Mouse (Mus musculus): Measurements from ENCODE around the gene Neurod2. TPM values are rescaled to one million over a fixed set of nuclear protein-coding genes. Genes with fewer than 3 reads are reported as not detected.

Neurod2 gene
- polyA plus RNA-seq, 1 experiment = not detected

- H3K27me3 ChIP-seq (ENCODE audit: control insufficient read depth, insufficient read depth, insufficient read length) = no peaks in the 10 kb centered on the region
- H3ac ChIP-seq (ENCODE audit: control insufficient read depth, insufficient read length) = no peak overlapping the region
- H3K79me2 ChIP-seq (ENCODE audit: control insufficient read depth, insufficient read depth) = peaks cover 2% of the 10 kb centered on the region
- TF ChIP-seq MYOD1 (IDR thresholded peaks at IDR 0.05; ENCODE audit: control insufficient read depth in 1 of 3, insufficient read length in 2 of 3, low read depth in 2 of 3) (no peak), TCF3 (IDR thresholded peaks at IDR 0.05; ENCODE audit: insufficient read length, low read depth) (no peak), E2F4 (IDR thresholded peaks at IDR 0.05; ENCODE audit: insufficient read depth) (no peak), REST (IDR thresholded peaks at IDR 0.05; ENCODE audit: insufficient read depth, insufficient read length) (no peak), POLR2A (IDR thresholded peaks at IDR 0.05; ENCODE audit: insufficient read length, low read depth) (no peak), POLR2AphosphoS2 (IDR thresholded peaks at IDR 0.05; ENCODE audit: insufficient read length, low read depth) (no peak), USF1 (IDR thresholded peaks at IDR 0.05; ENCODE audit: low read depth) (no peak), SRF (IDR thresholded peaks at IDR 0.05; ENCODE audit: control insufficient read depth, insufficient read length, low read depth) (no peak), MYOG (IDR thresholded peaks at IDR 0.05; ENCODE audit: control insufficient read depth in 1 of 3, insufficient read depth in 1 of 3, insufficient read length in 2 of 3, low read depth in 2 of 3) (no peak), TCF12 (IDR thresholded peaks at IDR 0.05; ENCODE audit: insufficient read depth, poor library complexity, severe bottlenecking) (no peak), CEBPB (IDR thresholded peaks at IDR 0.05; ENCODE audit: insufficient read depth, poor library complexity, severe bottlenecking) (no peak), MAX (IDR thresholded peaks at IDR 0.05; ENCODE audit: low read depth) (no peak)
- no peak overlapping the region for H3K4me3 ChIP-seq
- H3K36me3 ChIP-seq (ENCODE audit: control insufficient read depth, insufficient read depth) = no peaks in the 10 kb centered on the region
- no peak overlapping the region for H3K4me2 ChIP-seq (ENCODE audit: low read depth)
Observed at GRCm38 (mm10) chr11:98367863-98368186, 38.4 kb upstream of the Neurod2 start.

- TF ChIP-seq MYOG (IDR thresholded peaks at IDR 0.05; ENCODE audit: control insufficient read depth in 1 of 3, insufficient read depth in 1 of 3, insufficient read length in 2 of 3, low read depth in 2 of 3) = peak in 1 of 3 experiments; percentile 33
- TF ChIP-seq MYOD1 (IDR thresholded peaks at IDR 0.05; ENCODE audit: control insufficient read depth in 1 of 3, insufficient read length in 2 of 3, low read depth in 2 of 3) = peak in 2 of 3 experiments; percentile 44 to 80
- no peak for TF ChIP-seq SRF (IDR thresholded peaks at IDR 0.05; ENCODE audit: control insufficient read depth, insufficient read length, low read depth)
- Histone ChIP-seq H3K27me3 (ENCODE audit: control insufficient read depth, insufficient read depth, insufficient read length) (no peaks in the 10 kb centered on the region), H3K4me3 (no peak overlapping the region), H3ac (ENCODE audit: control insufficient read depth, insufficient read length) (no peak overlapping the region), H3K36me3 (ENCODE audit: control insufficient read depth, insufficient read depth) (no peaks in the 10 kb centered on the region), H3K4me2 (ENCODE audit: low read depth) (no peak overlapping the region), H3K79me2 (ENCODE audit: control insufficient read depth, insufficient read depth) (peaks cover 5% of the 10 kb centered on the region)
Observed at GRCm38 (mm10) chr11:98367171-98367862, 37.9 kb upstream of the Neurod2 start.

GRCm38 (mm10) chr11:98366290-98366689 is 36.8 kb upstream of the Neurod2 start:
- Histone ChIP-seq H3K79me2 (ENCODE audit: control insufficient read depth, insufficient read depth) (peaks cover 9% of the 10 kb centered on the region), H3K27me3 (ENCODE audit: control insufficient read depth, insufficient read depth, insufficient read length) (no peaks in the 10 kb centered on the region)
- no peak for TF ChIP-seq REST (IDR thresholded peaks at IDR 0.05; ENCODE audit: insufficient read depth, insufficient read length)
- no peak for TF ChIP-seq POLR2AphosphoS2 (IDR thresholded peaks at IDR 0.05; ENCODE audit: insufficient read length, low read depth)
- TF ChIP-seq E2F4 (IDR thresholded peaks at IDR 0.05; ENCODE audit: insufficient read depth) = no peak
- no peak for TF ChIP-seq POLR2A (IDR thresholded peaks at IDR 0.05; ENCODE audit: insufficient read length, low read depth)
- no peak for TF ChIP-seq TCF3 (IDR thresholded peaks at IDR 0.05; ENCODE audit: insufficient read length, low read depth)
- no peak for TF ChIP-seq CEBPB (IDR thresholded peaks at IDR 0.05; ENCODE audit: insufficient read depth, poor library complexity, severe bottlenecking)

GRCm38 (mm10) chr11:98364410-98364809 is 35.0 kb upstream of the Neurod2 start:
- H3K36me3 ChIP-seq (ENCODE audit: control insufficient read depth, insufficient read depth) = no peaks in the 10 kb centered on the region
- H3ac ChIP-seq (ENCODE audit: control insufficient read depth, insufficient read length) = no peak overlapping the region
- TF ChIP-seq TCF12 (IDR thresholded peaks at IDR 0.05; ENCODE audit: insufficient read depth, poor library complexity, severe bottlenecking) (no peak), REST (IDR thresholded peaks at IDR 0.05; ENCODE audit: insufficient read depth, insufficient read length) (no peak), POLR2AphosphoS2 (IDR thresholded peaks at IDR 0.05; ENCODE audit: insufficient read length, low read depth) (no peak)
- no peaks in the 10 kb centered on the region for H3K27me3 ChIP-seq (ENCODE audit: control insufficient read depth, insufficient read depth, insufficient read length)
- H3K4me2 ChIP-seq (ENCODE audit: low read depth) = no peak overlapping the region
- no peak overlapping the region for H3K4me3 ChIP-seq
- peaks cover 24% of the 10 kb centered on the region for H3K79me2 ChIP-seq (ENCODE audit: control insufficient read depth, insufficient read depth)

More at GRCm38 (mm10) chr11:98366290-98366689, 36.8 kb upstream of the Neurod2 start:
- Histone ChIP-seq H3K36me3 (ENCODE audit: control insufficient read depth, insufficient read depth) (no peaks in the 10 kb centered on the region), H3ac (ENCODE audit: control insufficient read depth, insufficient read length) (no peak overlapping the region), H3K4me3 (no peak overlapping the region), H3K4me2 (ENCODE audit: low read depth) (no peak overlapping the region)

GRCm38 (mm10) chr11:98363817-98364216 is 34.4 kb upstream of the Neurod2 start:
- Histone ChIP-seq H3K4me2 (ENCODE audit: low read depth) (no peak overlapping the region), H3K36me3 (ENCODE audit: control insufficient read depth, insufficient read depth) (no peaks in the 10 kb centered on the region), H3ac (ENCODE audit: control insufficient read depth, insufficient read length) (no peak overlapping the region), H3K27me3 (ENCODE audit: control insufficient read depth, insufficient read depth, insufficient read length) (no peaks in the 10 kb centered on the region), H3K4me3 (no peak overlapping the region), H3K79me2 (ENCODE audit: control insufficient read depth, insufficient read depth) (peaks cover 30% of the 10 kb centered on the region)
- TF ChIP-seq TCF12 (IDR thresholded peaks at IDR 0.05; ENCODE audit: insufficient read depth, poor library complexity, severe bottlenecking) = no peak
- no peak for TF ChIP-seq TCF3 (IDR thresholded peaks at IDR 0.05; ENCODE audit: insufficient read length, low read depth)
- TF ChIP-seq USF1 (IDR thresholded peaks at IDR 0.05; ENCODE audit: low read depth) = no peak
- no peak for TF ChIP-seq MYOG (IDR thresholded peaks at IDR 0.05; ENCODE audit: control insufficient read depth in 1 of 3, insufficient read depth in 1 of 3, insufficient read length in 2 of 3, low read depth in 2 of 3)
- TF ChIP-seq MYOD1 (IDR thresholded peaks at IDR 0.05; ENCODE audit: control insufficient read depth in 1 of 3, insufficient read length in 2 of 3, low read depth in 2 of 3) = no peak
- TF ChIP-seq SRF (IDR thresholded peaks at IDR 0.05; ENCODE audit: control insufficient read depth, insufficient read length, low read depth) = no peak
- no peak for TF ChIP-seq POLR2A (IDR thresholded peaks at IDR 0.05; ENCODE audit: insufficient read length, low read depth)
- TF ChIP-seq E2F4 (IDR thresholded peaks at IDR 0.05; ENCODE audit: insufficient read depth) = no peak
- TF ChIP-seq REST (IDR thresholded peaks at IDR 0.05; ENCODE audit: insufficient read depth, insufficient read length) = no peak
- no peak for TF ChIP-seq POLR2AphosphoS2 (IDR thresholded peaks at IDR 0.05; ENCODE audit: insufficient read length, low read depth)
